13 mouse cellular contexts compared by ENCODE assay signal in genomic region chr9:56180118-56180781, GRCm38 (mm10). TPM values are rescaled to one million over a fixed set of nuclear protein-coding genes. Genes with fewer than 3 reads are reported as not detected.
DNase-seq lines count a peak whose midpoint lies in the region; ATAC-seq and TF ChIP-seq lines count a peak whose summit lies in the region.
"Had no signal": no experiment of that assay in that cellular context is flagged by ENCODE, and none has a peak within 500 bp of the region (broad histone marks: within the 10 kb centered on the region; RNA-seq: fewer than 3 reads in every experiment).

No protein-coding gene starts in this region.

- H3K9ac ChIP-seq in heart, embryonic 11.5 days (ENCODE audit: low read depth, low read length), result peak overlapping the region; percentile 23; the same call in 1 of the 2 replicates
- H3K9ac ChIP-seq in midbrain, embryonic 14.5 days (replicated peaks; ENCODE audit: low read length), result no peak overlapping the region
- H3K9ac ChIP-seq: kidney, embryonic 15.5 days had no signal

- TF ChIP-seq POLR2A in kidney, adult 2 months (IDR thresholded peaks at IDR 0.05; ENCODE audit: low read depth, low read length), result no peak

- 51% methylated on average over 8 of the region's 8 CpGs for WGBS in kidney, adult 2 months
- 27% methylated on average over 8 of the region's 8 CpGs for whole genome bisulfite sequencing in heart, embryonic 11.5 days (ENCODE audit: insufficient replicate concordance)
- whole genome bisulfite sequencing in midbrain, embryonic 14.5 days, result 27% methylated on average over 8 of the region's 8 CpGs

- H3K36me3 ChIP-seq in kidney, adult 2 months (ENCODE audit: control insufficient read depth, insufficient read depth, low read length), result no peaks in the 10 kb centered on the region
- H3K36me3 ChIP-seq in heart, embryonic 11.5 days (ENCODE audit: control insufficient read depth, insufficient read depth, low read length), result no peaks in the 10 kb centered on the region
- no peaks in the 10 kb centered on the region for H3K36me3 ChIP-seq in midbrain, embryonic 14.5 days (ENCODE audit: control insufficient read depth, insufficient read depth, low read length)
- H3K36me3 ChIP-seq: kidney, embryonic 15.5 days had no signal

- no peak overlapping the region for H3K4me3 ChIP-seq in kidney, adult 2 months (ENCODE audit: insufficient read depth, low read depth, low read length)
- H3K4me3 ChIP-seq in heart, embryonic 11.5 days (ENCODE audit: low read depth, low read length), result no peak overlapping the region
- H3K4me3 ChIP-seq in midbrain, embryonic 14.5 days (replicated peaks; ENCODE audit: low read depth, low read length), result no peak overlapping the region
- H3K4me3 ChIP-seq: erythroblast, embryonic 14.5 days; kidney, embryonic 15.5 days had no signal

- no peaks in the 10 kb centered on the region for H3K27me3 ChIP-seq in kidney, adult 2 months (replicated peaks; ENCODE audit: control insufficient read depth, insufficient read depth, low read length)
- H3K27me3 ChIP-seq in heart, embryonic 11.5 days (ENCODE audit: control insufficient read depth, insufficient read depth, low read length), result no peaks in the 10 kb centered on the region
- H3K27me3 ChIP-seq in midbrain, embryonic 14.5 days (ENCODE audit: control insufficient read depth, insufficient read depth, low read length), result no peaks in the 10 kb centered on the region
- H3K27me3 ChIP-seq: kidney, embryonic 15.5 days had no signal

- no peak for TF ChIP-seq CTCF in kidney, adult 2 months (conservative IDR thresholded peaks at IDR 0.05; ENCODE audit: insufficient read depth, insufficient read length, low read depth, low read length)

- peak; percentile 21 for DNase-seq in kidney, adult 2 months
- no peak for DNase-seq in kidney, adult 9 months
- peak; percentile 14 for DNase-seq in MN1 (ENCODE audit: low spot score)
- peak; percentile 31 for DNase-seq in midbrain, embryonic 14.5 days
- no peak for DNase-seq in layer of hippocampus, adult 8-10 months (ENCODE audit: low spot score in 2 of 2)
- no peak for DNase-seq in testis, postnatal 14 days (ENCODE audit: low spot score)
- no peak for DNase-seq in cerebellum, postnatal 36 days
- DNase-seq: layer of hippocampus, postnatal 36 days had no signal

- H3K9me3 ChIP-seq in heart, embryonic 11.5 days (replicated peaks; ENCODE audit: control insufficient read depth, low read length), result no peaks in the 10 kb centered on the region
- no peaks in the 10 kb centered on the region for H3K9me3 ChIP-seq in midbrain, embryonic 14.5 days (ENCODE audit: control insufficient read depth, low read length)
- H3K9me3 ChIP-seq: kidney, embryonic 15.5 days had no signal

- no peak overlapping the region for H3K27ac ChIP-seq in kidney, adult 2 months (ENCODE audit: insufficient read depth, low read depth, low read length)
- no peak overlapping the region for H3K27ac ChIP-seq in heart, embryonic 11.5 days (ENCODE audit: low read depth, low read length)
- H3K27ac ChIP-seq in midbrain, embryonic 14.5 days (replicated peaks; ENCODE audit: low read depth, low read length), result no peak overlapping the region
- H3K27ac ChIP-seq: kidney, embryonic 15.5 days had no signal

- peak overlapping the region; percentile 38 for H3K4me2 ChIP-seq in heart, embryonic 11.5 days
- H3K4me2 ChIP-seq in midbrain, embryonic 14.5 days (ENCODE audit: low read length), result no peak overlapping the region
- H3K4me2 ChIP-seq: kidney, embryonic 15.5 days; liver, embryonic 11.5 days had no signal

- H3K4me1 ChIP-seq in kidney, adult 2 months (ENCODE audit: control insufficient read depth, insufficient read depth, low read length), result no peaks in the 10 kb centered on the region
- no peaks in the 10 kb centered on the region for H3K4me1 ChIP-seq in heart, embryonic 11.5 days (ENCODE audit: control insufficient read depth, insufficient read depth, low read length)
- peaks cover 8% of the 10 kb centered on the region; the same call in 1 of the 2 replicates for H3K4me1 ChIP-seq in midbrain, embryonic 14.5 days (ENCODE audit: control insufficient read depth, insufficient read depth, low read length)

- no peak for ATAC-seq in heart, embryonic 11.5 days (replicated peaks; ENCODE audit: insufficient number of reproducible peaks, low FRiP score, low TSS enrichment)
- ATAC-seq in midbrain, embryonic 14.5 days (ENCODE audit: low FRiP score, low TSS enrichment), result no peak
- ATAC-seq: CD4-positive, CD25-positive, alpha-beta regulatory T cell, adult 4 months had no signal

RNA-seq across cellular contexts. Expression of gene Tspan3, which starts 15.0 kb away (rescaled TPM):
- 320 and 328 TPM in 2 replicates for polyA plus RNA-seq in kidney, adult 2 months (2012; rRNA removed)
- 381 and 423 TPM in 2 replicates for polyA plus RNA-seq in heart, embryonic 11.5 days (2014; fragmentation: Nextera tagmentation; extraction: Ambion mirVana)
- polyA plus RNA-seq in midbrain, embryonic 14.5 days (2014; fragmentation: Nextera tagmentation; extraction: Ambion mirVana), result 555 and 629 TPM in 2 replicates
- total RNA-seq in layer of hippocampus, adult 8-10 months (2022), result 100 to 1,000 TPM; 318 to 329 (median 327) TPM

Comparison
In these comparisons a context has a peak if more than half of its experiments do, and no peak if none do; other contexts are left out.
1. DNase-seq: peak in kidney, adult 2 months (single experiment), MN1 (single experiment) and midbrain, embryonic 14.5 days (single experiment); none in kidney, adult 9 months (single experiment), layer of hippocampus, adult 8-10 months (0 of 2), testis, postnatal 14 days (single experiment) and cerebellum, postnatal 36 days (0 of 2).